Mouse (Mus musculus) right cerebral cortex, postnatal 4 days (tissue): Measurements from ENCODE around the gene BC051142.
"Not testable (repeated sequence)": the region's sequence is repeated elsewhere in the genome, so short reads cannot be mapped to it uniquely, and the experiment has no call there.

Experiments
- DNase-seq: peaks from one replicate; pipeline ENCODE4 v3.0.0-alpha.2; 2022

Gene BC051142

GRCm38 (mm10) chr17:34399394-34399715, 735 bp downstream of the BC051142 start:
- no peak for DNase-seq

- DNase-seq: peak; percentile 50
These were observed 12.5 kb downstream of the BC051142 start for GRCm38 (mm10) chr17:34411117-34411516.

GRCm38 (mm10) chr17:34420014-34420413, 21.4 kb downstream of the BC051142 start:
- DNase-seq: no peak

- DNase-seq: no peak
These were observed 29.0 kb downstream of the BC051142 start for GRCm38 (mm10) chr17:34427597-34427996.

GRCm38 (mm10) chr17:34437120-34437519, 38.5 kb downstream of the BC051142 start:
- no peak for DNase-seq

- DNase-seq: no peak
These were observed 39.0 kb downstream of the BC051142 start for GRCm38 (mm10) chr17:34437606-34438005.

GRCm38 (mm10) chr17:34438588-34438987, 40.0 kb downstream of the BC051142 start:
- DNase-seq: no peak

- no peak for DNase-seq
These were observed 41.2 kb downstream of the BC051142 start for GRCm38 (mm10) chr17:34439795-34440194.

GRCm38 (mm10) chr17:34441990-34442389, 43.4 kb downstream of the BC051142 start:
- DNase-seq: no peak

GRCm38 (mm10) chr17:34448473-34449041, 49.9 kb downstream of the BC051142 start:
- DNase-seq: no peak

- DNase-seq: no peak
These were observed 59.0 kb downstream of the BC051142 start for GRCm38 (mm10) chr17:34457668-34458067.

- no peak for DNase-seq
These were observed 60.6 kb downstream of the BC051142 start for GRCm38 (mm10) chr17:34459255-34459654.

- DNase-seq: not testable (repeated sequence)
These were observed 67.3 kb downstream of the BC051142 start for GRCm38 (mm10) chr17:34465906-34466305.

GRCm38 (mm10) chr17:34470491-34470890, 71.9 kb downstream of the BC051142 start:
- DNase-seq: no peak

- no peak for DNase-seq
These were observed 76.4 kb downstream of the BC051142 start for GRCm38 (mm10) chr17:34475060-34475459.

- no peak for DNase-seq
These were observed 77.8 kb downstream of the BC051142 start for GRCm38 (mm10) chr17:34476427-34476826.

GRCm38 (mm10) chr17:34477238-34478013, 78.8 kb downstream of the BC051142 start, which contains the start of gene Btnl4:
TSS of gene Btnl4 (minus strand) at chr17:34477318.
- DNase-seq: not testable (repeated sequence)

- no peak for DNase-seq
These were observed 94.2 kb downstream of the BC051142 start for GRCm38 (mm10) chr17:34492796-34493195.

GRCm38 (mm10) chr17:34495156-34495555, 96.5 kb downstream of the BC051142 start:
- DNase-seq: not testable (repeated sequence)

- DNase-seq: no peak
These were observed 97.9 kb downstream of the BC051142 start for GRCm38 (mm10) chr17:34496539-34496938.

- not testable (repeated sequence) for DNase-seq
These were observed 98.7 kb downstream of the BC051142 start for GRCm38 (mm10) chr17:34497319-34497718.

- not testable (repeated sequence) for DNase-seq
These were observed 99.1 kb downstream of the BC051142 start for GRCm38 (mm10) chr17:34497726-34498125.

GRCm38 (mm10) chr17:34507591-34507990, 109.0 kb downstream of the BC051142 start:
- no peak for DNase-seq
